Mouse (Mus musculus) CH12.LX (cell line): ENCODE measurements around the gene Gm44511. TPM values are rescaled to one million over a fixed set of nuclear protein-coding genes. Genes with fewer than 3 reads are reported as not detected.
"Not testable (repeated sequence)": the region's sequence is repeated elsewhere in the genome, so short reads cannot be mapped to it uniquely, and the experiment has no call there.

Experiments
- DNase-seq: peaks from one replicate; pipeline ENCODE4 v3.0.0-alpha.2; 2013; ENCODE audit errors: extremely low read depth
- H3K27ac ChIP-seq: 2 replicates; pipeline ENCODE4 v1.5.1; 2012; ENCODE audit warnings: low read depth, mild to moderate bottlenecking, control low read depth, moderate library complexity; ENCODE audit not compliant: insufficient read depth
- H3K27me3 ChIP-seq: replicated peaks from 2 replicates; pipeline ENCODE3; 2012; ENCODE audit warnings: inconsistent platforms
- H3K36me3 ChIP-seq, 2 experiments: replicated peaks in 1 of 2; 2 replicates each; pipeline versions ENCODE3 to v1.6.1; 2012; ENCODE audit warnings: inconsistent platforms in 1 of 2, low read length in 1 of 2, mild to moderate bottlenecking in 1 of 2, mixed read lengths in 1 of 2, moderate library complexity in 1 of 2; ENCODE audit not compliant: control insufficient read depth in 1 of 2, insufficient read depth in 1 of 2
- H3K4me1 ChIP-seq, 2 experiments: 2 replicates each; pipeline ENCODE4 v1.6.1; 2012; ENCODE audit warnings: inconsistent platforms in 1 of 2, moderate library complexity in 1 of 2; ENCODE audit not compliant: insufficient read depth in 2 of 2, control insufficient read depth in 1 of 2
- H3K4me2 ChIP-seq: 2 replicates; pipeline ENCODE4 v1.6.1; 2012; ENCODE audit warnings: low read depth, mild to moderate bottlenecking, control low read depth; ENCODE audit not compliant: poor library complexity, insufficient read depth, severe bottlenecking
- H3K4me3 ChIP-seq, 3 experiments: fragments of 150-350 bp in 1 of 3; sonication (generic) in 1 of 3; replicated peaks in 1 of 3; 2 replicates each; pipeline versions ENCODE3 to v1.5.1; 2011 to 2012; ENCODE audit warnings: low read depth in 2 of 3, low read length in 2 of 3, mild to moderate bottlenecking in 2 of 3, moderate library complexity in 2 of 3, control low read depth in 1 of 3, improper control_type of control experiment in 1 of 3, inconsistent platforms in 1 of 3, mixed read lengths in 1 of 3; ENCODE audit not compliant: poor library complexity in 1 of 3
- H3K79me2 ChIP-seq: replicated peaks from 2 replicates; pipeline ENCODE4 v1.6.1; 2012; ENCODE audit warnings: mild to moderate bottlenecking, moderate library complexity; ENCODE audit not compliant: control insufficient read depth, poor library complexity, insufficient read depth, severe bottlenecking; ENCODE audit errors: extremely low read depth
- H3K9ac ChIP-seq: 2 replicates; pipeline ENCODE4 v1.6.1; 2012; ENCODE audit warnings: low read depth, mild to moderate bottlenecking, control low read depth, moderate library complexity; ENCODE audit not compliant: insufficient read depth
- H3K9me3 ChIP-seq: replicated peaks from 2 replicates; pipeline ENCODE3; 2012; ENCODE audit warnings: low read length, inconsistent platforms, mixed read lengths
- BHLHE40 ChIP-seq: IDR thresholded peaks from 2 replicates; pipeline ENCODE4 v1.6.1; 2011; ENCODE audit warnings: mild to moderate bottlenecking, low read depth, low read length, improper control_type of control experiment
- CHD1 ChIP-seq: IDR thresholded peaks from 2 replicates; pipeline ENCODE4 v1.6.1; 2012; ENCODE audit warnings: low read depth, low read length, improper control_type of control experiment, inconsistent platforms
- E2F4 ChIP-seq: IDR thresholded peaks from 2 replicates; pipeline ENCODE4 v1.6.1; 2011; ENCODE audit warnings: low read depth, low read length, improper control_type of control experiment; ENCODE audit not compliant: insufficient replicate concordance
- ELF1 ChIP-seq: IDR thresholded peaks from 2 replicates; pipeline ENCODE4 v1.6.1; 2014; ENCODE audit warnings: low read depth, mild to moderate bottlenecking, inconsistent platforms, low read length, improper control_type of control experiment
- GABPA ChIP-seq: IDR thresholded peaks from 2 replicates; pipeline ENCODE4 v1.6.1; 2012; ENCODE audit warnings: low read depth, low read length, improper control_type of control experiment, inconsistent platforms; ENCODE audit not compliant: insufficient replicate concordance
- HCFC1 ChIP-seq: IDR thresholded peaks from 2 replicates; pipeline ENCODE4 v1.6.1; 2012; ENCODE audit warnings: low read depth, mild to moderate bottlenecking, inconsistent platforms, low read length, improper control_type of control experiment
- IRF4 ChIP-seq: IDR thresholded peaks from 2 replicates; pipeline ENCODE4 v1.6.1; 2014; ENCODE audit warnings: low read depth, mild to moderate bottlenecking, inconsistent platforms, low read length, improper control_type of control experiment
- JUN ChIP-seq: IDR thresholded peaks from 2 replicates; pipeline ENCODE4 v1.6.1; 2011; ENCODE audit warnings: low read depth, mild to moderate bottlenecking, low read length, improper control_type of control experiment, moderate library complexity; ENCODE audit not compliant: insufficient read depth
- JUND ChIP-seq: conservative IDR thresholded peaks from 2 replicates; pipeline ENCODE4 v1.6.1; 2011; ENCODE audit warnings: low read depth, low read length, improper control_type of control experiment
- KAT2A ChIP-seq: IDR thresholded peaks from 2 replicates; pipeline ENCODE4 v1.6.1; 2012; ENCODE audit warnings: low read length, improper control_type of control experiment, inconsistent platforms; ENCODE audit not compliant: insufficient replicate concordance
- MAFK ChIP-seq: IDR thresholded peaks from 2 replicates; pipeline ENCODE4 v1.6.1; 2011; ENCODE audit warnings: low read length, improper control_type of control experiment; ENCODE audit not compliant: insufficient replicate concordance
- MYC ChIP-seq: IDR thresholded peaks from 2 replicates; pipeline ENCODE4 v1.6.1; 2011; ENCODE audit warnings: low read depth, mild to moderate bottlenecking, improper control_type of control experiment, low read length
- NRF1 ChIP-seq: IDR thresholded peaks from 2 replicates; pipeline ENCODE4 v1.6.1; 2014; ENCODE audit warnings: low read depth, mild to moderate bottlenecking, inconsistent platforms, low read length, improper control_type of control experiment, moderate library complexity
- SMC3 ChIP-seq: IDR thresholded peaks from 2 replicates; pipeline ENCODE4 v1.6.1; 2011; ENCODE audit warnings: low read depth, low read length, improper control_type of control experiment
- TBP ChIP-seq: conservative IDR thresholded peaks from 2 replicates; pipeline ENCODE4 v1.6.1; 2011; ENCODE audit warnings: low read depth, low read length, improper control_type of control experiment
- UBTF ChIP-seq: IDR thresholded peaks from 2 replicates; pipeline ENCODE4 v1.6.1; 2012; ENCODE audit warnings: low read depth, mild to moderate bottlenecking, inconsistent platforms, low read length, improper control_type of control experiment, moderate library complexity
- USF1 ChIP-seq: IDR thresholded peaks from 2 replicates; pipeline ENCODE4 v1.6.1; 2014; ENCODE audit warnings: low read depth, mild to moderate bottlenecking, inconsistent platforms, low read length, improper control_type of control experiment
- ZNF384 ChIP-seq: IDR thresholded peaks from 2 replicates; pipeline ENCODE4 v1.6.1; 2012; ENCODE audit warnings: low read depth, low read length, improper control_type of control experiment, inconsistent platforms
- dilution Hi-C: fragments of 300-500 bp; cut with MboI; formaldehyde crosslinking; loops from 2 replicates; pipeline ENCODE4 v1.14.3; 2020; ENCODE audit warnings: low sequenced_read_pairs; ENCODE audit not compliant: extremely low pct_unique_long_range_greater_than_20kb, extremely low pct_ligation_motif_present
- in situ Hi-C: fragments of 300-500 bp; cut with MboI; formaldehyde crosslinking; loops from 3 replicates; pipeline ENCODE4 v1.14.3; 2019; ENCODE audit warnings: low sequenced_read_pairs, low pct_ligation_motif_present, low pct_unique_long_range_greater_than_20kb, mixed read lengths
- polyA plus RNA-seq: library from polyadenylated mRNA; unstranded; fragments of >175 nt; gene quantifications from 2 replicates; pipeline ENCODE4 v1.2.1, GENCODE M21; 2012; ENCODE audit warnings: low read depth; ENCODE audit not compliant: insufficient read length
- total RNA-seq, 2 experiments: library from RNA; depleted of rRNA; stranded (reverse); fragments of 300-350 nt in 1 of 2; fragments of >200 nt in 1 of 2; gene quantifications; 2 replicates each; pipeline ENCODE4 v1.2.3; 2012 to 2014

Gene Gm44511
- total and polyA plus RNA-seq, 3 experiments = not detected

DNA sequence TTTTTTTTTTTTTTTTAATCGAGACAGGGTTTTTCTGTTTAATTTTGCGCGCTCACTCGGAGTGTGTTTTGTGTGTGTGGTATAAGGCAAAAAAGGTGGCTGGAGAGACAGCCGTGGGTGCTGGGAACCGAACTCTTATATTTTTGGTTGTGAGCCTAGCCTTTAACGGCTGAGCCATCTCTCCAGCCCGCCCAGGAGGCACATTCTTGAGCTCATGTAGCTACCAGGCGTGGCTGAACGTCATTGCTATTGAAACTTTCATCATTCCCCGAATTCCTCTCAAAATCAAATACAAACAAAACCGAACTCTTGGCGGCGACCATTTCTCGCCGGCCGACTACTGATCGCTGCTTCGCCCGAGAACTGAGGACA, 27.4 kb downstream of the Gm44511 start:
- H3K79me2 ChIP-seq, dilution Hi-C loops, H3K9me3 ChIP-seq, H3K36me3 ChIP-seq, H3K4me2 ChIP-seq, H3K27me3 ChIP-seq: not testable (repeated sequence)
- peak; percentile 83 for DNase-seq
- H3K4me1 ChIP-seq = peaks cover 16 to 51% of the 10 kb centered on the region in 2 experiments
- in situ Hi-C loops = loop anchor here (5.0 kb wide), 1 partner anchor 36 kb away; no protein-coding TSS in a partner anchor
- peak overlapping the region; percentile 52 to 95 (median 80) for H3K4me3 ChIP-seq
- H3K9ac ChIP-seq = peak overlapping the region; percentile 96
- TF ChIP-seq TBP (peak; percentile 98), ELF1 (peak; percentile 93), CHD1 (peak; percentile 45; the same call in 1 of the 2 replicates), E2F4 (peak; percentile 75; the same call in 1 of the 2 replicates), IRF4 (0 out of 2 replicates have a peak, but pooled peaks have one; percentile 28), NRF1 (0 out of 2 replicates have a peak, but pooled peaks have one; percentile 40), MAFK (peak; percentile 87), JUND (peak; percentile 10; the same call in 1 of the 2 replicates), KAT2A (peak; percentile 68; the same call in 1 of the 2 replicates)
- peak overlapping the region; percentile 95 for H3K27ac ChIP-seq

DNA sequence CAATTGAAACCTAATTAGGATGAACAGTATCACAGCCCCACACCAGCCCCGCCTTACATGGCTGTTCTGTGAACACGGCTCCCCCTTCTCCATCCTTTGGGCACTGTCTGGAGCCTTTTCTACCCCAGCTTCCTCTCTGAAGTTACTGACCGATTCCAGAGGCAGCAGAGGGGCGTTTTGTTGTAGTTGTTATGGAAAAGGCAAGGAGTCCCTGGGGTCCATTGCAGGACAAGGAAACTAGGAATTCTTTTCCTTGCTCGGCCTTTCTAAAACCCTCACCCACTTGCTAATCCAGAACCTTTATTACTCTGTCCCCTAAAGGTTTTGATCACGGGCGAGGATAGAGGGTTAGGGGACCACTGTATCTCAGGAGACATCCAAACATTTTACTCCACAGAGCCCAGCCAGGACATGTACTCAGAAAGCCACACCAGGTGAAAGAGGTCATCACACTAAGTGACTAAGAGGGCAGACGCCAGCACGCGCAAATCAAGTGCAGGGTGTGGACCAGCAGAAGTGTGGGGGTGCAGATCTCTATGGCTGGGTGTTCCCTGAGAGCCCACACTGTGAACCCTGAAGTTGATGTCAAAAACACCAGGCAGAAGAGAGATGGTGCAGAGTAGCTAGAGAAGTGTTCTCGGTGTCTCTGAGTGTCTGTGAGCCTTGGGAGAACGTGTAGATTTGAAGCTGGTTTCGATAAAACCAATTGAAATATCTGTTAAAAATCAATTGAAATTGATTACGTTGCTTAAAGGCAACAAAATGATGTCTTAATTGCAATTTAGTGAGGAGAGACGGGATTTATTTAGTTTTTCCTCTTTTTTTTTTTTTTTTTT, 28.0 kb downstream of the Gm44511 start:
- peak overlapping the region; percentile 56 for H3K27ac ChIP-seq
- TF ChIP-seq CHD1 (peak; percentile 29; the same call in 1 of the 2 replicates), UBTF (0 out of 2 replicates have a peak, but pooled peaks have one; percentile 25), ZNF384 (peak; percentile 96), MYC (no peak), USF1 (no peak), JUN (no peak), E2F4 (no peak), HCFC1 (no peak), BHLHE40 (peak; percentile 39; the same call in 1 of the 2 replicates), SMC3 (no peak), GABPA (no peak)
- H3K27me3 ChIP-seq = no peaks in the 10 kb centered on the region
- peak overlapping the region; percentile 27; the same call in 1 of the 2 replicates for H3K9ac ChIP-seq
- no peaks in the 10 kb centered on the region for H3K9me3 ChIP-seq
- peaks cover 16 to 51% of the 10 kb centered on the region in 2 experiments for H3K4me1 ChIP-seq
- peak overlapping the region; percentile 41 for H3K4me2 ChIP-seq
- in situ Hi-C loops = loop anchor here (5.0 kb wide), 1 partner anchor 36 kb away; no protein-coding TSS in a partner anchor
- no peak for DNase-seq
- no peaks in the 10 kb centered on the region for H3K36me3 ChIP-seq
- dilution Hi-C loops = no loop called here
- H3K4me3 ChIP-seq = peak overlapping the region in 1 of 3 experiments; percentile 19
- H3K79me2 ChIP-seq = no peaks in the 10 kb centered on the region
